Mouse (Mus musculus) heart, embryonic 11.5 days (tissue): ENCODE results near the gene Stk17b. TPM values are rescaled to one million over a fixed set of nuclear protein-coding genes. Genes with fewer than 3 reads are reported as not detected.
"Not testable (repeated sequence)": the region's sequence is repeated elsewhere in the genome, so short reads cannot be mapped to it uniquely, and the experiment has no call there.

Source experiments
- ATAC-seq: fragments of 200-750 bp; cut with Nextera tagmentation; replicated peaks from 2 replicates; pipeline ENCODE4 v1.8.0; 2017; ENCODE audit warnings: moderate library complexity; ENCODE audit not compliant: insufficient number of reproducible peaks, low FRiP score, low TSS enrichment
- H3K27ac ChIP-seq: fragments of 300-500 bp; sonication (generic); 2 replicates; pipeline ENCODE4 v1.5.1; 2014; ENCODE audit warnings: mild to moderate bottlenecking, low read depth, low read length
- H3K27me3 ChIP-seq: fragments of 300-500 bp; sonication (generic); 2 replicates; pipeline ENCODE4 v1.6.1; 2014; ENCODE audit warnings: mild to moderate bottlenecking, low read length, mixed read lengths; ENCODE audit not compliant: control insufficient read depth, insufficient read depth
- H3K36me3 ChIP-seq: fragments of 300-500 bp; sonication (generic); 2 replicates; pipeline ENCODE4 v1.6.1; 2014; ENCODE audit warnings: mild to moderate bottlenecking, low read length, moderate library complexity, mixed read lengths; ENCODE audit not compliant: control insufficient read depth, insufficient read depth
- H3K4me1 ChIP-seq: fragments of 300-500 bp; sonication (generic); 2 replicates; pipeline ENCODE4 v1.6.1; 2014; ENCODE audit warnings: low read length; ENCODE audit not compliant: control insufficient read depth, insufficient read depth
- H3K4me2 ChIP-seq: fragments of 300-500 bp; sonication (generic); 2 replicates; pipeline ENCODE4 v1.6.1; 2014; ENCODE audit warnings: mild to moderate bottlenecking, moderate library complexity
- H3K4me3 ChIP-seq: fragments of 300-500 bp; sonication (generic); 2 replicates; pipeline ENCODE4 v1.5.1; 2014; ENCODE audit warnings: low read depth, low read length
- H3K9ac ChIP-seq: fragments of 300-500 bp; sonication (generic); 2 replicates; pipeline ENCODE4 v1.6.1; 2014; ENCODE audit warnings: mild to moderate bottlenecking, low read depth, low read length, moderate library complexity
- H3K9me3 ChIP-seq: fragments of 300-500 bp; sonication (generic); replicated peaks from 2 replicates; pipeline ENCODE4 v1.6.1; 2016; ENCODE audit warnings: low read length; ENCODE audit not compliant: control insufficient read depth
- WGBS: fragments of 180-500 bp; shearing (Covaris S2); extraction: QIAGEN DNeasy Blood & Tissue Kit; methylation state at CpG from one replicate; pipeline ENCODE4 v1.1.7; 2014; ENCODE audit not compliant: insufficient replicate concordance; 5-methylcytosine and 5-hydroxymethylcytosine counted together
- polyA plus RNA-seq: library from polyadenylated mRNA; unstranded; fragments of >200 nt; fragmentation: Nextera tagmentation; extraction: Ambion mirVana; gene quantifications from 2 replicates; pipeline ENCODE4 v1.2.1, GENCODE M21; 2014

Gene Stk17b
- polyA plus RNA-seq, 1 experiment from 2014 or later = 17.2 TPM

DNA sequence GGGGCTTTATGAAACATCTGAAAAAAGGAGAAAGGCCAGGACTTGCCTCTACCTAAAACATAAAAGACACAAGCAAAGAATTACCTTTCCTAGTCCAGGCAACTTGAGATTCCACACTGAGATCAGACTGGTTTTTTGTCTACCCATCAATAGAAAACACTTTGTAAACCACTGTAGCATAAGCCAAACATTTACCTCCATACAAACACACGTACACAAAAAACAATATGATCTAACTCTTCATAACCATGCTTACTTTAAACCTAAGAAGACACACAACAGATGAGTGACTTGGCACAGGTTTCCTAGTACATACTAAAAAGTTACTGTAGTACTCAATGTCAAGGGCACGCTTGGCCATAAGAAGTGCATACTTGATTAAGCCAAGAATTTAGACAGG is 9.5 kb downstream of the Stk17b start:
- no peak overlapping the region for H3K9ac ChIP-seq
- H3K27me3 ChIP-seq = no peaks in the 10 kb centered on the region
- no peaks in the 10 kb centered on the region for H3K4me1 ChIP-seq
- H3K4me3 ChIP-seq = no peak overlapping the region
- H3K36me3 ChIP-seq = no peaks in the 10 kb centered on the region
- no peak overlapping the region for H3K4me2 ChIP-seq
- WGBS = 91% methylated on average over 2 of the region's 2 CpGs
- H3K9me3 ChIP-seq = no peaks in the 10 kb centered on the region
- no peak for ATAC-seq
- H3K27ac ChIP-seq = no peak overlapping the region

DNA sequence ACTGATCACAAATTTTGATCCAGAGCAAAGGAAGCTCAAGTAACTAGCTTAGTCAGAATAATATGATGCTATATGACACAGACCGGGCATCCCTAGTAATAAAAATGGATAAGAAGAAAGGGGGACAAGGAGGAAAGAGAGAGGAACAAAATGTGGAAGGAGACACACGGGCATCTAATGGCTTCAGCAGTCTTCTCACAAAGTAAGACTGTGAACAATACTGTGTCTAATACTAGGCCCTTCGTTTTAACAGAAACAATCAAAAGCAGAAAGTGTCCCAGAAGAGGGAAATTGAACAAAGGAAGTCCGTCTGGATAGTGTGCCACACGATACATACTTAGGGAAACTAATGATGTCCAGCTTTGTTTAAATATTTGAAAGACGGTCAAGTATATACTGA is 10.0 kb downstream of the Stk17b start:
- no peaks in the 10 kb centered on the region for H3K27me3 ChIP-seq
- H3K9ac ChIP-seq = no peak overlapping the region
- no peak overlapping the region for H3K4me3 ChIP-seq
- 85% methylated on average over 6 of the region's 6 CpGs for WGBS
- H3K36me3 ChIP-seq = no peaks in the 10 kb centered on the region
- H3K4me2 ChIP-seq = no peak overlapping the region
- no peak for ATAC-seq
- H3K9me3 ChIP-seq = no peaks in the 10 kb centered on the region
- H3K27ac ChIP-seq = no peak overlapping the region
- no peaks in the 10 kb centered on the region for H3K4me1 ChIP-seq

DNA sequence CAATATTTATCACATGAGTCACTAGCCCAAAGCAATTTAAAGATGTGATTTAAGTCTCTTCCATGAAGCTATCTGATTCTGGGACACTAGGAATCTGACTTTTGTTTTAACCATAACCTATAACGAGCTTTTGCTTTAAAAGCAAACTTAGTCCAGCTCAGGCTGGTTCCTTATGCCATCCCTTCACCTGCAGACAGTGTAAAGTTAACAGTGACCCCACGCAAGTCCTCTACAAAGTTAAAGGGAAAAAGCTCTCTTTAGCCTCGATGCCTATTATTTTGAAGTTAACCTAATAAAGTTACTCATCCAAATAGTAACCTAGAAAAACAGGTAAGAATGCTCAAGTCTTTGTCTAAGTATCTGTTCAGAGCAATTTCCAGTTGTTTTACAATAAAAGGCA is 10.5 kb downstream of the Stk17b start:
- ATAC-seq = no peak

DNA sequence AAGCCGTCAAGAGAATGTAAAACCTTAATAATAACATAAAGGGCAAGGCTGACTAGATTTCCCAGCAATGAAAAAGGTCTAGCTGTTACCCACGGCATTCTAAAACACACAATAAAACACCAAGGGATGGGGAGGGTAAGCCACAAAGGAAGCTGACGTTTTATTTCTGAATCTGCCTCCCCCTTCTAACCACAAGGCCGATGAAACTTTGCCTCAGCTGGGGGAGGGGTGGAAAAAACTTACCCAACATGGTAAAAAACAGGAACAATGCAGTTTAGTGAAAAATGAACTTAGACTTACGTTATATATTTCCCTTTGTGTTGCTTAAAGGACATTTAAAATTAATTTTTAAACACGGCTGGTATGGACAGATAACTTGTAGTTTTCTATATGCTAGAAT is 11.0 kb downstream of the Stk17b start:
- no peak for ATAC-seq
- Histone ChIP-seq H3K27me3 (no peaks in the 10 kb centered on the region), H3K27ac (no peak overlapping the region), H3K36me3 (no peaks in the 10 kb centered on the region), H3K9ac (no peak overlapping the region), H3K9me3 (no peaks in the 10 kb centered on the region), H3K4me1 (no peaks in the 10 kb centered on the region), H3K4me3 (no peak overlapping the region), H3K4me2 (no peak overlapping the region)
- 68% methylated on average over 6 of the region's 6 CpGs for WGBS

More for the DNA sequence above, 10.5 kb downstream of the Stk17b start:
- no peak overlapping the region for H3K27ac ChIP-seq
- H3K4me1 ChIP-seq = no peaks in the 10 kb centered on the region
- H3K27me3 ChIP-seq = no peaks in the 10 kb centered on the region
- H3K4me2 ChIP-seq = no peak overlapping the region
- 93% methylated on average over 3 of the region's 3 CpGs for WGBS
- no peaks in the 10 kb centered on the region for H3K36me3 ChIP-seq
- no peaks in the 10 kb centered on the region for H3K9me3 ChIP-seq
- no peak overlapping the region for H3K4me3 ChIP-seq
- H3K9ac ChIP-seq = no peak overlapping the region

DNA sequence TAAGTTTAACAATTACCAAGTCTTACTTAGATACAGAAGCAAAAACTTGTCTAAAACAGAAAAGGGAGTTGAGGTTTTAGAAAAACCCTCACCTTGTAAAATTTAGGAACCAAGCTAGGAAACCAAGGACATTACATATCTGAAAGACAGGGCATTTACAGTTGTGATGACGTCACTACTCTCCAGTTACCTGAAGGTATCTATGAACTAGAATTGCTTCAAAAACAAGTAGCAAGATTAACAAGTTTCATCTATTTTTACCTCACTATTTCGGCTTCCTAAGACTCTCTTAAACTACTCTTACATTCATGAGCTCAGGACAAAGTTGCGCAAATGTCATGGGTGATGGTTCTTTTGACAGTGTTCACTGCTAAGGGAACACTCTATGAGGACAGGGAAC is 12.1 kb downstream of the Stk17b start:
- no peaks in the 10 kb centered on the region for H3K9me3 ChIP-seq
- no peaks in the 10 kb centered on the region for H3K36me3 ChIP-seq
- 83% methylated on average over 3 of the region's 3 CpGs for WGBS
- H3K4me1 ChIP-seq = no peaks in the 10 kb centered on the region
- no peak overlapping the region for H3K9ac ChIP-seq
- no peak for ATAC-seq
- no peak overlapping the region for H3K4me2 ChIP-seq
- no peak overlapping the region for H3K4me3 ChIP-seq
- no peak overlapping the region for H3K27ac ChIP-seq
- no peaks in the 10 kb centered on the region for H3K27me3 ChIP-seq

DNA sequence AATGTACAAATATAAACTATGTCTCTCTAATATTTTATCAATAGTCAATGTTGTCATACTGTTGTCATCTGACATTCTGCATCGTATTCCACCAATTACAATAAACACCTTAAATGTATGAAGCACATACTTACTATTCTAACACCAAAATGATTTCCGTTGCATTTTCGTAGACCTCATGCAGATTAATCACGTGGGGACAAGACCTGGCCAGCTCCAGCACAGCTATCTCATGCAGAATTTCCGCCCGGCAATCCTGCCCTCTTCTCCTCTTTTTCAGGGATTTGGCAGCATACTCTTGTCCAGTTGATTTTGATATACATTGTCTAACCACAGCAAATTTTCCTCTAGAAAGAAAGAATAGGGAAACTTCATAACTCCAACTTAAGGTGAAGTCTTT is 13.5 kb downstream of the Stk17b start:
- Histone ChIP-seq H3K4me2 (no peak overlapping the region), H3K36me3 (no peaks in the 10 kb centered on the region), H3K9me3 (no peaks in the 10 kb centered on the region), H3K4me1 (no peaks in the 10 kb centered on the region), H3K4me3 (no peak overlapping the region), H3K27ac (no peak overlapping the region), H3K9ac (no peak overlapping the region), H3K27me3 (no peaks in the 10 kb centered on the region)
- ATAC-seq = no peak
- WGBS = 88% methylated on average over 6 of the region's 6 CpGs

DNA sequence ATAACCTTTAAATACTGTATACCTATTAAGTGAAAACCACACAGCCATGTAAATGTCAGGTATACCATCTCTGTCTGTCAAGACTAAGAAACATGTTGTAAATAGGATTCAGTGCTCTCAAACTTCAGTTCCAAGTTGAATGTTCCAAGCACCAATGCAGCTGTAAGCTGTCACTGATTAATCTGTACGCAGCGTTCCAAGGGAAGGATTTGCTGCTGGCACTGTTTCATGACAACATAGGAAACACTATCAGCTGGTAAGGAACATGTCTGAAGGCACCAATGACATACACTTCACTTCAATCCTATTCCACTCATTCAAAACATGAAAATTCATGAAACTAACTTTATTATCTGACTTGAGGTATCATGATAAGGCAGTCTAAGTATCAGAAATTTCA is 18.9 kb downstream of the Stk17b start:
- Histone ChIP-seq H3K27ac (no peak overlapping the region), H3K4me3 (no peak overlapping the region), H3K36me3 (peaks cover 9% of the 10 kb centered on the region), H3K27me3 (no peaks in the 10 kb centered on the region), H3K9ac (no peak overlapping the region), H3K4me1 (no peaks in the 10 kb centered on the region), H3K9me3 (no peaks in the 10 kb centered on the region), H3K4me2 (no peak overlapping the region)
- 69% methylated on average over 2 of the region's 2 CpGs for WGBS
- ATAC-seq = no peak

DNA sequence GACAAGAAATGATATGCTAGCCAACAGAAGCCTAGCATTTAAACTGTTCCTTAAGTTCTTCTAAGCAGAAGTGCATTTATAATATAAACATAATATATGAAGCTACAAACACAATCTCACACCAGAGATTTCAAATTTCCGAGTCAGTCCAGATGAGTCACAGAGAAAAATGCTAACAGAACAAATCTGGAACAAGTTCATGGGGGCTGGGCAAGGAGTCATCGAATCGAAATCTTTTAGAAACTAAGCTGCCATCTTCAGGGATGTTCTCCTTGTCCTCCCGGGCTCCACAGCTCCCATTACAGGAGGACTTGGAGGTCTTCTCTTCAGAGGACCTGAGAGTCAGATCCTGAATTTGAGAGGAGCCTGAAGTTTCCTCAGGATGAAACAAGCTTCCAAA is 27.7 kb downstream of the Stk17b start:
- Histone ChIP-seq H3K4me2 (no peak overlapping the region), H3K4me1 (no peaks in the 10 kb centered on the region), H3K4me3 (no peak overlapping the region), H3K9me3 (no peaks in the 10 kb centered on the region), H3K27me3 (no peaks in the 10 kb centered on the region), H3K27ac (no peak overlapping the region), H3K9ac (no peak overlapping the region), H3K36me3 (peaks cover 3% of the 10 kb centered on the region)
- no peak for ATAC-seq
- WGBS = 90% methylated on average over 4 of the region's 4 CpGs

DNA sequence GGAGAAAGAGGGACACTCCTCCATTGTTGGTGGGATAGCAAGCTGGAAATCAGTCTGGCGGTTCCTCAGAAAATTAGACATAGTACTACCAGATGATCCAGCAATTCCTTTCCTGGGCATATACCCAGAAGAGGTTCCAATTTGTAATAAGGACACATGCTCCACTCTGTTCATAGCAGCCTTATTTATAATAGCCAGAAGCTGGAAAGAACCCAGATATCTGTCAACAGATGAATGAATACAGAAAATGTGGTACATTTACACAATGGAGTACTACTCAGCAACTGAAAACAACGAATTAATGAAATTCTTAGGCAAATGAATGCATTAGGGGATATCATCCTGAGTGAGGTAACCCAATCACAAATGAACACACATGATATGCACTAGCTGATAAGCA is 31.5 kb downstream of the Stk17b start:
- WGBS = 88% methylated on average over 2 of the region's 2 CpGs
- not testable (repeated sequence) for ATAC-seq, H3K27me3 ChIP-seq, H3K4me1 ChIP-seq, H3K4me2 ChIP-seq, H3K27ac ChIP-seq, H3K9ac ChIP-seq, H3K4me3 ChIP-seq, H3K9me3 ChIP-seq, H3K36me3 ChIP-seq
